Mouse (Mus musculus) cerebellum, adult 2 months (tissue): Measurements from ENCODE around the gene Hist1h2bb.

Source experiments
- CTCF ChIP-seq: fragments of 200-500 bp; IDR thresholded peaks from 2 replicates; pipeline ENCODE4 v1.5.1; 2011; ENCODE audit warnings: low read depth, mild to moderate bottlenecking, control low read depth, low read length, moderate library complexity, borderline replicate concordance; ENCODE audit not compliant: insufficient read depth
- POLR2A ChIP-seq: fragments of 200-500 bp; IDR thresholded peaks from 2 replicates; pipeline ENCODE4 v1.6.1; 2011; ENCODE audit warnings: low read length, control low read depth, borderline replicate concordance; ENCODE audit not compliant: insufficient read depth

- TF ChIP-seq CTCF (no peak), POLR2A (no peak)
These were observed 17.4 kb upstream of the Hist1h2bb start for GRCm38 (mm10) chr13:23729192-23729525.
